Mouse (Mus musculus): ENCODE results near the gene Olfr1467.

Olfr1467 gene

DNA sequence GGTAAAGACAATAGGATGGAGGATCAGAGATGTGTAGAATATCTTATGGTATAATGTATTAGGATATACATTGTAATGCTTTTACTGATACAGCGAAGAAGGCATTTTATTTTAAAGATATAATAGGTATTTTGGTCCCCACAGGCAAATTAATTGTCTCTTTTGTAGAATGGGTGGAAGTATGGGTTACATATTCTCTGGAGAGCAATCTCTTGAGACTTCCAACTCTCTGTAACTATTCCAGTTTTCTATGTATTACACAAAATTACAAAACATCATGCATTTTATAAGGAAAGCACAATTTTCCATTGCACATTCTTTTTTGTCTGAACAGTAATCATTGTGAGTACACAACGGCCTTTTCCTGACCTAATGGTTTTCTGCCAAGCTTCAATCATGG is at the start of gene Olfr1467:
Gene Olfr1467 (plus strand): TSS at position 301 of the 400 bp plus-strand sequence.
- in situ Hi-C loops (cut with MboI, MseI) = loop anchor here (25.0 kb wide), 1 partner anchor 725 kb away; the partner anchor contains the start of gene Glyat

DNA sequence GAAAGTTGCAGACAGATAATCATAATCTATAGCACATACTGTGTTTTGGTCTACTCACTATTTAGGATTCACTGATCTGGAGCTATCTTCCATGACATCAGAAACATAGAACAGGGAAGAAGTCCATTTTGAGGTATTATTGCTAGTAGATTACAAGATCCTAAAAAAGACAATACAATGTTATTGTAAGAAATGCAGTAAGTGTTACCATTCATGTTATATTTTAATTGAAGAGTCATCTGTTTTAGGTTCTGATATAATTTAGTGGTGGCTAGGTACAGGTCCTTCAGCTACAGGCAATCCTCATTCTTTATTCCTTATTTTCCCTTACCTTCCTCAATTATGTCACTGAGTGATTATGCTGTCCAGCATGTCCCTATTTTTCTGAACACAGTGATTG is 46.6 kb upstream of the Olfr1467 start, which contains the start of gene Olfr1465:
Gene Olfr1465 (minus strand): TSS at position 101 of the 400 bp plus-strand sequence.
- in situ Hi-C loops (cut with MboI, MseI) = no loop called here

GRCm38 (mm10) chr19:13338562-13338961 is 23.5 kb upstream of the Olfr1467 start, which contains the start of gene Olfr1466:
TSS of gene Olfr1466 (plus strand) at chr19:13338862.
- in situ Hi-C loops (cut with MboI, MseI) = no loop called here

- in situ Hi-C loops (cut with MboI, MseI) = no loop called here
Observed at GRCm38 (mm10) chr19:13407549-13407948, 45.5 kb downstream of the Olfr1467 start, which contains the start of gene Olfr1469. TSS of gene Olfr1469 (plus strand) at chr19:13407849.
